Mouse (Mus musculus) layer of hippocampus, postnatal 36 days (tissue): ENCODE data around the gene Hsfy2. TPM values are rescaled to one million over a fixed set of nuclear protein-coding genes. Genes with fewer than 3 reads are reported as not detected.

Experiments used
- DNase-seq, 2 experiments: peaks; one replicate each; pipeline ENCODE4 v3.0.0; 2022
- total RNA-seq, 2 experiments: library from RNA; stranded (reverse); gene quantifications; 2 replicates each; pipeline ENCODE4 v1.2.3; 2021

Hsfy2 gene
- not detected for total RNA-seq

DNA sequence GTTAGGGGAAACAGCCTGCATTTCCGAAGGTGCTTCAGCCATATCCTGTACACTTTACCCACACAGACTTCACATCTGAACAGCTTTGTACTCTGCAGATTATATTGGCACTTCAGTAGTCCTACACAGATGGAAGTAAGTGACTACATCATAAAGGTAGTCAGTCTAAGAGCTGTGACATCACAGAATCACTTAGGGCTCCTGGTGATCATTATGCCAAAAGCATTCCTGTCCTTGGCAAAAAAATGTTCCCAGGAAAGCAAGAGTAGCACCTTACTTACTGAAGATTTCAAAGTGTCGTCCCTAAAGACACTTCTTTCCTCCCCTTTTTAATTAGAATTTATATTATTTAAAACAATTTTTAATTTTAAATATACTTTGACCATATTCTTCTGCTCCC, at the start of gene Hsfy2:
TSS of gene Hsfy2 (minus strand) at position 101 of the 400 bp plus-strand sequence.
- no peak for DNase-seq

DNA sequence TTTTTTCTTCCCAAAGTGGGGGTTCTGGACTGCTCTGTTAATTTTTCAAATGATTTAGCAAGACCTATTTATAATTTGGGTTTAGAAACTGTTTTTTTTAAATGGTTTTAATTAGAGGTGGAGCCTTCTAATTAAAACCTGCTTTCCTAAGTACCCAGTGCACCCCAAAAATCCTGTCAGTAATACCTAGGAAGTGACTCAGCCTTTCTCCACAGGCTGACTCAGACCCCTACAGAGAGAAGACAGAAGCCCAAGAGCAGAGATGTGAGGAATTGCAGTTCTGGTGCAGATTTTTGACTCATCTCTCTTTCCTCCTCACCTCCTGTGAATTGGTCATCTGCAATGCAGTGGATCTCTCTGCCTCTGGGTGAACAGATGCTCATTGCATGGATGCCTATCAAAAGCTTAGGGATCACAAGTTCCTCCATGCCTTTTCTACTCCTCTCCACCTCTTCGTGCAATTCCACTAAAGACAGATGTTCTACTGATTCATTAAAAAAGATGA, 47.9 kb upstream of the Hsfy2 start:
- no peak for DNase-seq

DNA sequence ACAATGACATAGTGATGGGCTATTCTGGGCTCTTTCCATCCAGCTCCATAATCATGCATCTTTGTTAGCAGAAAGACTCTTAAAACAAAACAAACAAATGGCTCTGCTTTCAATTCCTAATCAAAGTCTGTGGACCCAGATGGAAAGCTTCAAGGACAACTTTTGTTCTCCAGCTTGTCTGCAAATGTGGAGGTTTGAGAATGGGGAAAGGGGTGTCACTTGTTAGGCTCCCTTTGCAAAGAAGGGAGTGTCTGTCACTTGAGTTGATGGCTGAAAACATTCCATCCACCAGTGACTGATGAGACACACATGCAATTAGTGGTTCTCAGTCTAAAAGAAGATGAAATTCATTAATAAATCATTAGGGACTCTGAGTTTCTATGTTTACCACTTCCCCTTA, 47.3 kb upstream of the Hsfy2 start:
- DNase-seq: no peak

DNA sequence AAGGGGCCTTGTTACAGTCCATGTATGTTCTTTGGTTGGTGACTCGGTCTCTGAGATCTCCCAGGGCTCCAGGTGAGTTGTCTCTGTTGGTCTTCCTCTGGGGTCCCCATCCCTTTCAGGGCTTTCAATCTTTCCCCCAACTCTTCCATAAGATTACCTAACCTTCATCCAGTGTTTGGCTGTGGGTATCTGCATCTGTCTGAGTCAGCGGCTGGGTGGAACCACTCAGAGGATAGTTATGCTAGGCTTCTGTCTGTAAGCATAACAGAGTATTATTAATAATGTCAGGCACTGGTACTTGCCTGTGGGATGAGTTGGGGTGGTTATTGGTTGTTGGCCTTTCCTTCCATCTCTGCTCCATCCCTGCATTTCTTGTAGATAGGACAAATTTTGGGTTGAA, 44.0 kb upstream of the Hsfy2 start:
- DNase-seq: no peak

DNA sequence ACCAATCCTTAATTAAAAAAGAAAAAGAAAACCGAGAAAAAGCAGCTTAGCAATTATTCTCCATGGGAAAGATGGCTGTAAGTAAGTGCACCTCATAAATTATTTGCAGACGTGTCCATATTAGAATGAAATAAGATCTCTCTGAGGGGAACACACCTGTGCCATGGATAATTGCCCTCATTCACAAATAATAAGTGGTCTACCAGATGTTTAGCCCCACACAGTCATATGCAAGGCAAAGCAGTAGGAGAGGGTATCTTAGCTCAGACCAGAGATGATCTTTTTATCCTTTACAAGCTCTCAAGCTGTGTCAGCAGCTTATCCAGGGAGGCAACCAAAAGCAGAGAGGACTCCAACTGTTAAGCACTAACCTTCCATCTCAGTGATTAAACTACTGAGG, 38.0 kb upstream of the Hsfy2 start:
- no peak for DNase-seq

DNA sequence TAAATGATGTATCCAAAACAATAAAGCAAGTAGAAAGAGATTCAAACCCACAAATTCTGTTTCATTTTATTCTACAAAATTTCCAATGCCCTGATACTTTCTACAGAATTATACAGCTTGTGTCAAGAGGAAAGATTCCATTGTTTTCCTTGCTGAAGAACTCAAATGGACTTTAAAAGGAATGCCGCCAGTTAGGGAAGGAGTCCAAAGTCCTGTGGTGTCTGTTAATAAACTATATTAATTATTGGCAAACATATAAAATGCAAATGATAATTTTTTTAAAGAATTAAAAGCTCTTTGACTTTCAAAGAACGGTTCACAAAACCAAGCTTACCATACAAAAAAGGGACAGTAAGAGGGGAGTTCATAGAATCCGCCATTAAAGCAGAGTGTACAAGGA, 37.4 kb upstream of the Hsfy2 start:
- DNase-seq: no peak

DNA sequence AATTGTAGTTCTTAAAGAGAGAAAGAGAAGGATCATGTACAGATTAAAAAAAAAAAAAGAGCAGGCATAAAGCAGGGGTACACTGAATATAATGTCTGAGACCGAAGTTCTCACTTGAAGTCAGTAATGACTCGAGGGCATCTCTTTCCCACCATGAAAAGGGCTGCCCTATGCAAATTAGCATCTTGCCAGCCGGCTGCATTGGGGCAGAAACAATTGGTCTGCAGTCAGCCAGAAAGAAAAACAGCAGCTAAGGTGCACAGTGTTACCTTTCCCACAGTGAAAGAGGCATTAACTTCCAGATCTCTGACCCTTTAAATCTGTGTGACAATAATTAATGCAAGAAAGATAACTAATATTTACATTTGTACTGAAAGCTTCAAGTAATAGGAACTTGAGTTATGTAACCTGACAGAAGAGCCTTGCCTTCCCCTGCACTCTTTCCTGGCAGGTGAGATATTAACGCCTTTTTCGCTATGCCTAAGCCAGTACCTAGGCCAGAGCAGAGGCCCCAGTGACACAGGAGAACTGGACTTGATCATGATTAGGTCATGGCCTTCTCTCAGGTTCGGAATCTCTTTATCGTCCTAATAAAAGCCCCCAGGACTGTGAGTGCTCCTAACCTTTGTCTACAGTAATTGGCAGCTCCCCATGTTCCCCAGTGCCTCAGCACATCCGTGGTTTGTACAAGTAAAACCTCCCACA, 34.2 kb upstream of the Hsfy2 start:
- DNase-seq: no peak

DNA sequence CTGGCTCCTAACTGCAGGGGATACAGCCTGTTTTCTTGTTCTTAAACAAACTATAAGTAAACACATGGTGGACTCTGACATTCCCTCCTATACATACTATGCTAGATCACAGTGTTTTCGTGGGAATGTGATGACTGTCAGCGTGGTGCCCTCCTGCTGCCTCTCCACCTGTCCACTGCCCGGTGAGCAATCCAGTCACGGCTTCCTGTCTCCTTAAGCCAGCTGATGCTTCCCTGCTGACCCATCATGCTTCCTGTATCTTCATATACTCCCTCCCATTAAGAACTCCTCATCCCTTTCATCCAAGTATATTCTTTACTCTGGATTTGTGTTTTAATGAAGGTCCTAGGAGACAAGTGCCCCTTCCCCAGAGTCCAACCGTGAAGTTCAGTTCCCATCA, 33.3 kb upstream of the Hsfy2 start:
- DNase-seq: no peak

DNA sequence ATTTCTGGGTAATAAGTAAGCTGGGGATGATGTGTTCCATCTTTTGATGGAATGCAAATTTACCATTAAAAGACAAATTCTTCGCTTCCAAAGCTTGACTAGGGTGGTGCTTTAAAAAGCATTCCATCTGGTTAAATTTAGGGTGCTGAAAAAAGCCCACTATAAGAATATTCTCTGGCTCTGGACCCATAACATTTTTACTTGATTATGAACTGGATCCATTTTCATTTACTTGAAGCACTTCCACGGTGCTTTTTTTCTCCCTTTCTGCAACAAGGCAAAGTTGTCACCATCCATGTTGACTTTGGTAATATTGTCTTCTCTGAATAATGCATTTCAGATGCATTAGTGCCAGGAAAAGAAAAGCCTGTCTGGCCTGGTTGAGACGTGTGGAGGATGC, 27.4 kb upstream of the Hsfy2 start:
- DNase-seq: no peak

DNA sequence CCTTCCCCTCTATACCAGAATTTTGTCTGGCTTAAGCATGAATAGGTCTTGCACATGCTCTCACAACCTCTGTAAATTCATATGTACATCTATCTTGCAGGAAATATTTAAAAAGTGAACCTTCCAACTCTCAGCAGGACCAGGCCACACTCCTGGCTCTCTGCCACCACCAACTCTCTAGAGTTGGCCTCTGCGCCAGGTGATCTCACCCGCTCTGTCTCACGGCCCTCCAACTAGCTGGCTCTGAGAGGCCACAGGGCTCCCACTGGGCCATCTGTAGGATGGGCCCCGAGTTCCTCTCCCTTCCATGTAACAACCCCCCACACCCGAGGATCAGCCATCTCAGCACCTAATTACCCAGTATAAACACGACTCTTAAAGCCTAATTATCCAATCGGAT, 10.4 kb downstream of the Hsfy2 start:
- no peak for DNase-seq

DNA sequence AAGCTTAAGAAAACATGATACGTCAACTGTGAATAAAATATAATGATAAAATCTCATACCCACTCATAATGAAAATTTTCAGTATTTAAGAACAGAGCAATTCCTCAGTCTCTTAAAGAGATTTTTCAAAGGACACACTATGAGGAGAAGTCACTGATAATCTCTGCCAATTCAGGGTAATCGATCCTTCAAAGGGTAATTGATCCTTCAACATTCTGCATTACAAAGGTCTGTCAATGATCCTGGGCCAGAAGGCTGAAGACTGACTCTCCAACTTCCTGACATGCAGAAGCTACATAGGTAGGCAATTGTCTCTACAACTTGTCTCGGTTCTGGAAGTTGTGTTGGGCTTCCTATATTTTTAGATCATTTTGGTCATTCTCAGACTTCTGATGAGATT, 12.9 kb downstream of the Hsfy2 start:
- no peak for DNase-seq

DNA sequence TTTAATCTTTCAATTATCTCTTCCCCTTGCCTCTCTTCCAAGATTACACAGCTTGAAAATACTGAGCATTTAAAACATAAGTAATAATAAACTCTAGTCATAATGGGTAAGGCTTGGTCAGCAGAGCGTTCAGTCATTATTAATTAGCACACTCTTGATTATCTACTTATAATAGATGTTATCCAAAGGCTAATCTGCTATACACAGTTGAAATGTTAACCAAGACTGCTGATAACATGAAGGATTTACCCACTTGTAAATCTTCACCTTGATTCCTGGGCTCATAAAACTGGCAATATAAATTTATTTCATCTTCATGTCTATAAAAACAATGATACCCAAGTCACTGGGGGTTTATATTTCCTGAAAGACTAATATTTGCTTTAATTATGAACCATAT, 24.9 kb downstream of the Hsfy2 start:
- DNase-seq: no peak
